Mouse (Mus musculus) T-helper 1 cell (primary cell): ENCODE data around the gene Hist2h2ac.
"Not testable (repeated sequence)": the region's sequence is repeated elsewhere in the genome, so short reads cannot be mapped to it uniquely, and the experiment has no call there.

ENCODE experiments used
- in situ Hi-C: fragments of 300-600 bp; cut with MboI, MseI; formaldehyde crosslinking; loops from one replicate; pipeline ENCODE4 v1.15.1; 2025; ENCODE audit warnings: high pct_unique_total_duplicates

Gene Hist2h2ac

GRCm38 (mm10) chr3:96220765-96221639, at the start of gene Hist2h2ac, which contains the start of gene Hist2h2be:
TSS of gene Hist2h2ac (minus strand) at chr3:96220880.
TSS of gene Hist2h2be (plus strand) at chr3:96221119.
- in situ Hi-C loops = no loop called here

GRCm38 (mm10) chr3:96269511-96270474, 49.1 kb upstream of the Hist2h2ac start, which contains the start of gene Hist2h2bb:
TSS of gene Hist2h2bb (plus strand) at chr3:96269752.
- in situ Hi-C loops = no loop called here

- in situ Hi-C loops = not testable (repeated sequence)
These were observed 48.2 kb upstream of the Hist2h2ac start for GRCm38 (mm10) chr3:96268776-96269378.

GRCm38 (mm10) chr3:96268051-96268775, 47.5 kb upstream of the Hist2h2ac start, which contains the start of gene Hist2h3b:
TSS of gene Hist2h3b (plus strand) at chr3:96268654.
- in situ Hi-C loops = no loop called here

- in situ Hi-C loops = no loop called here
These were observed 46.9 kb upstream of the Hist2h2ac start for GRCm38 (mm10) chr3:96267541-96267940.

GRCm38 (mm10) chr3:96266132-96266710, 45.5 kb upstream of the Hist2h2ac start:
- in situ Hi-C loops = no loop called here

- in situ Hi-C loops = no loop called here
These were observed 43.8 kb upstream of the Hist2h2ac start for GRCm38 (mm10) chr3:96264404-96264949.

- in situ Hi-C loops = no loop called here
These were observed 43.1 kb upstream of the Hist2h2ac start for GRCm38 (mm10) chr3:96263558-96264403.

- in situ Hi-C loops = no loop called here
These were observed 42.4 kb upstream of the Hist2h2ac start, which contains the start of gene Hist2h4 for GRCm38 (mm10) chr3:96262979-96263550. TSS of gene Hist2h4 (minus strand) at chr3:96263311.

- in situ Hi-C loops = no loop called here
These were observed 41.7 kb upstream of the Hist2h2ac start for GRCm38 (mm10) chr3:96262216-96262875.

GRCm38 (mm10) chr3:96261623-96262022, 40.9 kb upstream of the Hist2h2ac start:
- in situ Hi-C loops = no loop called here

GRCm38 (mm10) chr3:96260220-96260619, 39.5 kb upstream of the Hist2h2ac start:
- in situ Hi-C loops = no loop called here

GRCm38 (mm10) chr3:96257190-96257589, 36.5 kb upstream of the Hist2h2ac start:
- in situ Hi-C loops = no loop called here

- in situ Hi-C loops = no loop called here
These were observed 35.4 kb upstream of the Hist2h2ac start for GRCm38 (mm10) chr3:96255926-96256593.

- in situ Hi-C loops = no loop called here
These were observed 34.1 kb upstream of the Hist2h2ac start for GRCm38 (mm10) chr3:96254683-96255355.

GRCm38 (mm10) chr3:96251787-96252186, 31.1 kb upstream of the Hist2h2ac start:
- in situ Hi-C loops = no loop called here

GRCm38 (mm10) chr3:96250890-96251289, 30.2 kb upstream of the Hist2h2ac start:
- in situ Hi-C loops = no loop called here
